Mouse (Mus musculus) ES-E14 (cell line): ENCODE data around the gene Tsc22d4.

ENCODE experiments used
- CHD2 ChIP-seq: IDR thresholded peaks from 2 replicates; pipeline ENCODE4 v1.6.1; 2014; ENCODE audit warnings: mild to moderate bottlenecking, low read depth, low read length, inconsistent platforms
- HCFC1 ChIP-seq: IDR thresholded peaks from 2 replicates; pipeline ENCODE4 v1.6.1; 2012; ENCODE audit warnings: low read length, inconsistent platforms, borderline replicate concordance; ENCODE audit not compliant: insufficient read depth
- ZC3H11A ChIP-seq: IDR thresholded peaks from 2 replicates; pipeline ENCODE4 v1.6.1; 2012; ENCODE audit warnings: low read depth, mild to moderate bottlenecking, inconsistent platforms, low read length, borderline replicate concordance

DNA sequence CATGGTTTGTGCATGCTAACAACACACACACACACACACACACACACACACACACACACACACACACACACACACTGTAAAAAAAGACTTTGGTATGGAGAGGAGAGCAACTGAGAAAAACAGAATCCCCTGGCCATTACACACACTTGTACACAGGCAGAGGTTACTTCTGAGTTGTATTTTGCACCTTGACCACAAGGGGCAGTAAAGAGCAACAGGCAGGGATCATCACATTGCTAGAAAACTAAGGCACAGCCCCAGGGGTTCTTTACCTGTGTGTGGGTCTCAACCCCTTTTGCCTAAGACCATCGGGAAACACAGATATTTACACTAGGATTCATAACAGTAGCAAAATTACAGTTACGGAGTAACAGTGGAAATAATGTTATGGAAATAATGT lies 25.2 kb downstream of the Tsc22d4 start:
- TF ChIP-seq ZC3H11A (peak; percentile 5; the same call in 1 of the 2 replicates), HCFC1 (no peak), CHD2 (no peak)
